Mouse (Mus musculus) embryonic fibroblast, embryonic 13.5 days (primary cell): ENCODE measurements around the gene Ppfibp1.

Experiments used
- CTCF ChIP-seq: IDR thresholded peaks from 2 replicates; pipeline ENCODE4 v1.5.1; 2011; ENCODE audit warnings: mild to moderate bottlenecking, control low read depth, low read length, moderate library complexity, borderline replicate concordance; ENCODE audit not compliant: insufficient read depth
- POLR2A ChIP-seq: IDR thresholded peaks from 2 replicates; pipeline ENCODE4 v1.6.1; 2011; ENCODE audit warnings: low read depth, mild to moderate bottlenecking, control low read depth, low read length, moderate library complexity

- TF ChIP-seq CTCF = no peak
- TF ChIP-seq POLR2A = no peak
These were observed 107.1 kb downstream of the Ppfibp1 start for GRCm38 (mm10) chr6:146995391-146995790.
